Mouse (Mus musculus) ovary, adult 18-20 months (tissue): ENCODE data around the gene Adamts13.

ENCODE experiments used
- DNase-seq: peaks from one replicate; pipeline ENCODE4 v3.0.0; 2022; ENCODE audit warnings: low spot score, mixed read lengths

The Adamts13 gene

DNA sequence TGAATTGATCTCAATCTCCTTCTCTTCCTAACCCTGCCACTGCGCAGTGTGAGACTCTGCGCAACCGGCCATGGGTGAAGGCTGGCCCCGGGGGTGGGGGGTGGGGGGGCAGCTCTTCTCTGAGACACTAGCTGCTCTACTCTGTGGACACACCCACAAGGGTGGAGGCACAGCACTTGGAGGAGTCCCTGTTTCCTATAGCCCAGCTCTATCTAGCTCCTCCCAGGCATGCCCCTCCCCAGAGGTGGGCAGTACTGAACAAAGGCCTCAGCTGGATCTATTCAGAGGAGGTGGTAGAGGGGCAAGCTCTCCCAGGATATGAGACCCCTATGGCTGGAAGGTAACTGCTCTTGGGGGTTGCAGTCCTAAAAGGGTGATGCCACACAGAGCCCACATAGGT is 63.8 kb downstream of the Adamts13 start:
- DNase-seq, result no peak

DNA sequence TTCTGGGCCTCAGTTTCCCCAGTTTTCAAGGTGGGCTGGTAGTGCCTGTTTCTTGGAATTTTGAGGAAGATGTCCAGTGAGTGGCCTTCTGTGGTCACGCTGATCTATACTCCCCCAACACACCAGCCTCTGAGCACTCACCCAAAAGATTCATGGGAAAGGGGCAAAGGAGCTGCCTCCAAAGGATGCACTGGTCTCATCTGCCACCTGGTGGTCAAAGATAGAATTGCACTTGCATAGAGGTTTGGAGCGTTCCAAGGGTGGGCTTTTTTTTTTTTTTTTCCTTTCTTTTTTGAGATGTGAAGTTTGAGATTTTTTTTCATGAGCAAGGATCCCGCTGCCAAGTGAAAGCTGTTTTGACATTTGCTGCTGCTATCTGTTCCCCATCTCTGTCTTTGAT is 65.4 kb downstream of the Adamts13 start:
- no peak for DNase-seq

DNA sequence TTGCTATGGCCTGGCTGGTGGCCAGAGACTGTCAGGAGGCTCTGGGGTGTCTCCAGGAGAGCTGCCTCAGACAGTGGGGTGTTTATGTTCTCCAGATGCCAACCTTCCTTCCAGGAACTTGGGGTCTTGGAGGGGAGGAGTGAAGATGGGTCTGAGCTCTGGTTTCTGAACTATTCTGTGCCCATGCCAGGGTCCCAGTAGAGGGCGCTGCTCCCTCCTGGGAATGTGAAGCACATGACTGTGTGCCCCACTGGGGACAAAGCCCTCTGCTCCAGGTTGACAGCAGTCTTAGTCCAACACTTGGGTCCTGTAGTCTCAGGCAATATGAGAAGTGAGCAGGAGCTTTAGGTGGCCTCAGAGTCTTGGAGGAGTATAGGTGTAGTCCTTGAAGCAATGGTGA is 66.1 kb downstream of the Adamts13 start:
- DNase-seq, result no peak

DNA sequence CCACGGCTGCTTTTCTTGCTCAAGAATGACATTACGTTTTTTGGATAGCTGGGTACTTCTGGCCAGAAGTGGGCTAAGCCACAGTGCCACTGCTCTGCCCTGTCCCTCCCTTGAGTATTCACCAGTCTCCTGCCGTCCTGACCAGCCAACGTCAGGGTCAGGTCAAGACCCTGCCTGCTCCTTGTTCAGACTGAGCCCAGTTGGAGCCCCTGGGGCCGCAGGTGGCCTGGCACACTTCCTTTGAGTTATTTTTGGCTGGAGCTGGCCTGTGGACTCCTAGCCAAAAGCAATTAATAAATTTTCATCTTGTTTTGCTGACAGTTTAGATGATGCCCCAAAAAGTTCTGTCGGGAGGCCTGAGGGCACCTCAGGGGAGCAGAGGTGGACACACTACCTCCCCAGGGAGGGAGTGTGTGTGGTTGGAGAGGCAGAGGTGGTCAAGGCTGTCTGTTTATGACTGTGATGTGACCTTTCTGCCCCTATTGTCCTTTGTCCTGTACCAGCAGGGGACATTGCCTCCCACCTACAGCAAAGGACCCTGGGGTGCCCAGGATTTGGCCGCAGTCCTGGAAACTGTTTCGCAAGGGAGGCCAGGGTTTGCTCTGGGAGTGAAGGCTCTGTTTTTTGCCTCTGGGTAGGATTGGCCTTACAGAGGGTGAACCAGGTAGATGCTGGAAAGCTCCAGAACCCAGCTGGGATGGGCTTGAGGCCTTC is 69.1 kb downstream of the Adamts13 start:
- no peak for DNase-seq

DNA sequence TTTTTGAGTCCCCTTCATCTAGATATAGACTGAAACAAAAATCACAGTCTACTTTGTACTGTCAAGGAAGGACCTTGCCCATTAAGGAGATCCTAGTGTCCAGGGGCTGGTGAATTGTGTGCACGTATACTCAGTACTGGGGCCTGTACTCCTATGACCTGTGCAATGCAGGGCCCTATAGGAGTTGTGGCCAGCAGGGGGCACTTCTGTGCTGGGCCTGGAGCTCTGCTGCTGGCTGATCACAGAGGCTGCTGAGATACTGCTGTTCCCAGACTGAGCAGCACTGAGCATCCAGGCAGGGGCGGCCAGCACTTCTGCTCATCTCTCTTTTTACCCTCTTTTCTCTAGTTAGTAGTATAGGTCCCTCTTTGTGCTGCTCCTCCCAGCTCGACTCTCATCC is 70.2 kb downstream of the Adamts13 start:
- DNase-seq, result peak; percentile 66

DNA sequence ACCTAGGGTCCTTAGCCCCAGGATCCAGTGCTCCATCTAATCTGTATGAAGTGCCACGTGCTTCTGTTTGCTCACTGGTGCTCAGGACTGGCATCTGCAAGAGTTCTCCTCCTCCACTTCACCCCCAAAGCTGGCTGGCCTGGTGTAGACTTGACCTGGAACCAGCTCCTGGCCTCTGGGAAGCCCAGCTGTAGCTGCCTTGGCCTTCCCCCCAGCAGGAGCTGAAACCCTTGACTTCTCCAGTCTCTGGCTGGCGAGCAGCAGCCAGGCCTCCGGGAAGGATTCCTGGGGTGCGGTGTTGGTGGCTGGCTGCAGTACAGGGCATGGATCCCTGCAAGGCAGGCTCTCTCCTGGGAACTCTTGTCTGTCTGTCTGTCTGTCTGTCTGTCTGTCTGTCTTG is 71.0 kb downstream of the Adamts13 start:
- no peak for DNase-seq

DNA sequence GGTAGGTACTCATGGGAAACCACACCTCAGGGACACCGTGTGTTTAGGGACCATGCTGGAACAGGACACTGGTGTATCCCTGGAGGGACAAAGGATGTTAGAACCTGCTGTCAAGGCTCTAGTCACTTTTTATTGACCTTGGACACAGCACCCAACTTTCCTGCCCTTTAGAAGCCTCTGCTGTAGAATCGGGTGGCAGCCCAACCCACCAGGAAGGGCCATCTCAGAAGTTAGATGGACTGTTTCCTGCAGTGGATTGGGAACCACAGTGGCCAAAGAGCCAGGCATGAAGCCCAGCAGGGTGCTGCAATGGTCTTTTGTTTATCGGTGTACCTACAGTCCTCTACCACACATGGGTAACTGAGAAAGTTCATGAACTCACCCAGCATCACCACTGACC is 71.4 kb downstream of the Adamts13 start:
- no peak for DNase-seq

DNA sequence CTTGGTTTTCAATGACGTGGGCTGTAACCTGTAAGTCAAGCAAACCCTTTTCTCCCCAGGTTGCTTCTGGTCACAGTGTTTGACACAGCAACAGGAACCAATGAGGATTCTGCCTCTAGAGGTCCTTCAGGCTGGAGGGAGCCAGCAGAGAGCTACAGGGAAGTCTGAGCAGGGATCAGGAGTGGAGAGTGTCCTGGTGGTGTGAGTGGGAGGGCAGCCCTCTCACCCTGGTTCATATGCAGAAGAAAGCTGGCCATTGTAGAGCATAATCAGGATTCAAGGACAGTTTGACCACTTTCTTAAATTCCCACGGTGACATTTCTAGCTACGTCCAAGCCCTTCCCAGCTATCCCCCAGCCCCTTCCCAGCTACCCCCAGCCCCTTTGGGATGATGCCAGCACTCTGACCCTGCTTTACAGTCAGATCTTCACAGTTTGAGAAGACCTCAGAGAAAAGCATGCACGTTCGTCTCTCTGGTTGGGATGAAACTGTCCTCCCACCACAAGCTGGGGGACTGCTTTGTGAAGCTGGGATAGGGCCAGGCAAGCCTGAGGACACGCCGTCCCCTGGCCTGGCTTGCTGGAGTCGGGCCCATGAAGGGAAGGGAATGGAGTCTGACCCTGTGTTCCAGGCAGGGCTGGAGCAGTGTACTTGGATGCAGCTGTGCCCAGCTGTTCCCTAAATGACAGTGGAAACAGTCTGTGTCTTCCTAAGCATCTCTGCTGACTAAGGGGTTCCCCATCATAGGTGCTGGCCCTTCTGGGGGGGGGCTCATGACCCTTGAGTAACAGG is 73.0 kb downstream of the Adamts13 start:
- peak; percentile 67 for DNase-seq

DNA sequence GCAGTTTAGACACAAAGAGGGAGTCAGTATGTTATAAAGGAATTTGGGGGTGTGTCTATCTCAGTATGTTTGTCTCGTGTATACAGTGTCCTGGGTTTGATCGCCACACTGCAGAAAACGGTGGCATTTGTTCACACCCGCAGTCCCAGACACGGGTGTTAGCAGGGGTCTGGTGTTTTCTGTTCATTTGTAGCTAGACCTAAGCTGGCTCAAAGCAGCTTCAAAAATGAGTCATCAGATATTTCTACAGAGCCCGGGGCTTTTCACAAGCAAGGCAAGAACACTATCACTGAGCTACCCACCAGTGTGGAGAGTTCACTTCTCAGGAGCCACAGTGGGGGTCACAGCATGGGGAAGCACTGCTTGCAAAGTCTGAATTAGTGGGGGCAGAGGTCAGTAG is 76.2 kb downstream of the Adamts13 start:
- DNase-seq, result no peak

DNA sequence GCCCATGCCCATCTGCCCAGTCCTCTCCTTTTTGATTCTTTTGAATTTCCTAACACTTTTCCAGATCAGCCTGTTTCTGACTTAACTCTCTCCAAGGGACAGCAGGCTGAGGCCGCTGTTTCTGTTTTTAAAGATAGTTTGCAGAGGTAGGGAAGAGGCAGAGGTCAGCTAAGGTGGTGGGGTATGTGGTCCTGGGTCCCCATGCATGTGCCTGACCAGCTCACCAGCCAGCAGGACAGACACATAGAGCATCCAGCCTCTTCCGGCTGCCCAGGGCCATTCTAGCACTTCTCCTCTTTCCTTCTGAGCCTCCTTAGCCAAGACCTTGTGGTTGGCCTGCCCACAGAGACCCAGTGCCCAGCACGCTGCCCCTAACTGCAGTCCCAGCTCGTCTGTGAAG is 85.0 kb downstream of the Adamts13 start:
- DNase-seq, result no peak

DNA sequence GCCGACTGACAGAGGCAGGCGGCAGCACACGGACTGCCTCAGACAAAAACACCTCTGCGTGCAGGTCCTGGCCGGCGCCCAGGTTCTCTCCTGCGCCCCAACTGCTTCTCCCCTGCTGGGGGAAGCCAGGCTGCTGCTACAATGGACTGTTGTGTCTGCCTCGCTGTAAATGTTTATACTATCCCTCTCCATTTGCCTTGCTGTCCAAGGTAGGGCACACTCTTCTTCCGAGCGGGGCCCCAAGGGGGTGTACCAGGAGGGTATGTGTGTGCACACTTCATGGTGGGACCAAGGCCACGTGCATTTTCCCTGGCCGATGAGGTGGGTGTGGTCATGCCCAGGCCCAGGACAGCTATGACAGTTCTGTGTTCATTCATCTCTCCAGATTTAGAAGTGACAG is 85.5 kb downstream of the Adamts13 start:
- DNase-seq, result peak; percentile 61

DNA sequence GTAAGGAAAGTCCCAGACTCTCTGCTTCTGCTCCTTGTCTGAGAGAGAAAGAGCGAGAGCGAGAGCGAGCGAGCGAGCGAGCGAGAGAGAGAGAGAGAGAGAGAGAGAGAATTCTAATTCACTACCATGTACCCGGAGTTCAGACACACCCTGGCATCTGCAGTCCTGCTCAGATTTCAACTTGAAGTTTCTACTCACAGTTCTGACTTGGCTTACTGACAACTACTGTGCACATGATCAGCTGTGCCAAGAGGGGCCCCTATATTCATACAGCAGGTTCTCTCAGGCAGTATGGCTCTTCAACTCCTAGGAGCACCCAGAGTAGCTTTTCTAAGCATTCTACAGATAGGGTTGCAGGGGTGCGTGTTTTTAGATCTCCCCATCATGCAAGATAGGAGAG is 86.0 kb downstream of the Adamts13 start:
- no peak for DNase-seq
